Mouse (Mus musculus) limb, embryonic 12.5 days (tissue): Measurements from ENCODE around the gene Gm12258. TPM values are rescaled to one million over a fixed set of nuclear protein-coding genes. Genes with fewer than 3 reads are reported as not detected.
"Not testable (repeated sequence)": the region's sequence is repeated elsewhere in the genome, so short reads cannot be mapped to it uniquely, and the experiment has no call there.

Experiments used
- ATAC-seq: fragments of 200-750 bp; cut with Nextera tagmentation; 2 replicates; pipeline ENCODE4 v1.8.0; 2017; ENCODE audit warnings: low read depth, moderate TSS enrichment; ENCODE audit not compliant: insufficient number of reproducible peaks, insufficient read depth, low FRiP score, low TSS enrichment
- H3K27ac ChIP-seq: fragments of 300-500 bp; sonication (generic); 2 replicates; pipeline ENCODE4 v1.5.1; 2016; ENCODE audit warnings: mild to moderate bottlenecking, moderate library complexity
- H3K27me3 ChIP-seq: fragments of 300-500 bp; sonication (generic); 2 replicates; pipeline ENCODE4 v1.6.1; 2016; ENCODE audit warnings: mild to moderate bottlenecking, moderate library complexity
- H3K36me3 ChIP-seq: fragments of 300-500 bp; sonication (generic); 2 replicates; pipeline ENCODE4 v1.6.1; 2016; ENCODE audit warnings: mild to moderate bottlenecking, moderate library complexity
- H3K4me1 ChIP-seq: fragments of 300-500 bp; sonication (generic); replicated peaks from 2 replicates; pipeline ENCODE4 v1.6.1; 2016
- H3K4me2 ChIP-seq: fragments of 300-500 bp; sonication (generic); 2 replicates; pipeline ENCODE4 v1.6.1; 2016; ENCODE audit warnings: mild to moderate bottlenecking, moderate library complexity
- H3K4me3 ChIP-seq: fragments of 300-500 bp; sonication (generic); replicated peaks from 2 replicates; pipeline ENCODE4 v1.5.1; 2016; ENCODE audit warnings: mild to moderate bottlenecking
- H3K9ac ChIP-seq: fragments of 300-500 bp; sonication (generic); replicated peaks from 2 replicates; pipeline ENCODE4 v1.6.1; 2016; ENCODE audit warnings: mild to moderate bottlenecking, moderate library complexity
- H3K9me3 ChIP-seq: fragments of 300-500 bp; sonication (generic); 2 replicates; pipeline ENCODE4 v1.6.1; 2016; ENCODE audit warnings: mild to moderate bottlenecking, moderate library complexity
- WGBS: fragments of 180-500 bp; shearing (Covaris S2); methylation state at CpG from one replicate; pipeline ENCODE4 v1.1.7; 2016; 5-methylcytosine and 5-hydroxymethylcytosine counted together
- polyA plus RNA-seq: library from polyadenylated mRNA; unstranded; fragments of >200 nt; fragmentation: Nextera tagmentation; extraction: Ambion mirVana; gene quantifications from 2 replicates; pipeline ENCODE4 v1.2.1, GENCODE M21; 2016

Gm12258 gene
- polyA plus RNA-seq: 12.8 and 13.5 TPM in 2 replicates

DNA sequence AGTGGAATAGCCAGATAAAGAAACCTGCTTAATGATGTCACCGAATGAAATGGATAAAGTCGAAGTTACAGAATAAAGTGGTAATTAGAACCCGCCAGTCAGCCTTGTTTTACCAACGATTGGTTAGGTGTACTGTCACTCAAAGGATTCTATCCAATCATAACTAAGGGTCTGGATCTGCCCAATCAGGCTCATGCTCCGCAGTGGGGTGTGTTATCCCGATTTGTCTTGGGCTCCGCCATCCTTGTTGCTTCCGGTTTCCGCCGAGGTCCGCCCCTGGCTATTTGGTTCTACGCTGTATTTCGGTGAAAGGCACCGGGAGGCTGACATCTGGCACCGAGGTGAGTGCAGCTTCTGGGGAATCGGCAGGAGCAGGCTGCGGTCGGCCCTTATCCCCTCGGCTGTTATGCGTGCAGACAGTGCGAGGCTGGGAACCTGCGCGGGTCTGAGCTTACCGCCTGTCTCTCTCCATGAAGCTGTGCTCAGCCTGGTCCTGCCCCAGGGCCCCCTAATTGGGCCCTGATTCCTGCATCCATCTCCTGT is at the start of gene Gm12258:
Gm12258 (plus strand) TSS at position 240 of the 543 bp plus-strand sequence.
- Histone ChIP-seq H3K4me1 (peaks cover 6% of the 10 kb centered on the region), H3K4me2 (peak within 1 kb of the TSS; percentile 84), H3K4me3 (peak within 1 kb of the TSS; percentile 78), H3K36me3 (peaks cover 33% of the 10 kb centered on the region), H3K9me3 (no peaks in the 10 kb centered on the region), H3K9ac (peak within 1 kb of the TSS; percentile 84), H3K27ac (0 out of 2 replicates have a peak within 1 kb of the TSS, but pooled peaks have one; percentile 42), H3K27me3 (no peaks in the 10 kb centered on the region)
- WGBS: under 1% methylated on average over 24 of the region's 24 CpGs
- peak; percentile 100 for ATAC-seq

DNA sequence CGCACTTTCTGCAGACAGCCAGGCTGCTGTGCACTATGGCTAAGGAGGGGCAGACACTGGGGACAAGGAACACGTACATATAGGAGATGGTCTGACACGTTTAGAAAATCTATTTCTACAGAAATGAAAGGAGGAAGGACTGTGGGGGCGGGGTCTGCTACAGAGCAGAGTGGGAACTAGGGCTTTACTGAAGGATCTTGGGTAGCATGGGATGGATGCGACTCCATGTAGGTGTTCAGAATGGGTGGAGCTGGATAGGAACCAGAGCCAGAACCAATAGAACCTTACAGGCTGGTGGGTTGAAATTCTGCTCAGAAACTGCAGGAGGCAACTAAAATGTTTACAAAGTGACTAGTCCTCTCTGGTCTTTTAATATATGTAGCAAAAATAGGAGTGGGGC is 47.2 kb upstream of the Gm12258 start:
- WGBS: 78% methylated on average over 5 of the region's 5 CpGs
- ATAC-seq: no peak

DNA sequence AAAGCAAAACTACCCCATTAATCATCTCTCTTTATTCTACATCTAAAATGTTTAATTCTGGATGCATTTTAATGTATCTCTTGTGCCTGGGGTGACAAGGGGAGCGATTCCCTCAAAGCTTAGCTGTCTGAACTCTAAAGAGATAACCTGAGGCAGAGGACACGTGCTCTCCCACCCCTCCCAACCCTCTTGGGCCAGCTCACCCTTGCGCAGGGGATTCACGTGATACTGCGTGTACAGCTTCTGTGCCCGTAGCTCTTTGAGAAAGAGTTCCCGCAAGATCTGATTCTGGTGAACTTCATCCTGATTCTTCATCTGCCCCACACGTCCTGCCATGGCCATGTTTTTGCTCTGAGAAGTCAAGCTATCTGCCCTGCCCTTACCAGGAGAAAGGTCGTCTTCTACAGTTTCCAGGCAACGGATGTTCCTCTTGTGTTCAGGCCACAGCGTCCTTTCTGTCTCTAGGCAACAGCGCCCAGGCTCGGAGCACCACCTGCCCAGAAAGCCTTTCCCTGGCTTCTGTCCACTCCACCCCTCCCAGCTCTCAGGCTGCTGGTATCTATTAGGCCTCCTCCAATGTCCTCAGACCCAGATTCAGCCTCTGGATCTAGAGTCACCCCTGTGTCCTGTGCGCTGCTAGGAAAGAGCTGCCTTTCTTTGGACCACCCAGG is 45.3 kb upstream of the Gm12258 start, which contains the start of gene Fam183b:
Fam183b (minus strand) TSS at position 403 of the 671 bp plus-strand sequence.
- 0 out of 2 replicates have a peak, but pooled peaks have one; percentile 42 for ATAC-seq
- no peak within 1 kb of the TSS for H3K27ac ChIP-seq
- H3K4me1 ChIP-seq: no peaks in the 10 kb centered on the region
- no peaks in the 10 kb centered on the region for H3K36me3 ChIP-seq
- H3K27me3 ChIP-seq: no peaks in the 10 kb centered on the region
- H3K4me2 ChIP-seq: no peak within 1 kb of the TSS
- WGBS: 42% methylated on average over 14 of the region's 14 CpGs
- no peak within 1 kb of the TSS for H3K9ac ChIP-seq
- H3K9me3 ChIP-seq: no peaks in the 10 kb centered on the region
- no peak within 1 kb of the TSS for H3K4me3 ChIP-seq

More for the DNA sequence above, 47.2 kb upstream of the Gm12258 start:
- no peaks in the 10 kb centered on the region for H3K4me1 ChIP-seq
- H3K27ac ChIP-seq: no peak overlapping the region
- H3K4me2 ChIP-seq: no peak overlapping the region
- no peaks in the 10 kb centered on the region for H3K9me3 ChIP-seq
- no peak overlapping the region for H3K4me3 ChIP-seq
- no peak overlapping the region for H3K9ac ChIP-seq
- no peaks in the 10 kb centered on the region for H3K27me3 ChIP-seq
- H3K36me3 ChIP-seq: no peaks in the 10 kb centered on the region

DNA sequence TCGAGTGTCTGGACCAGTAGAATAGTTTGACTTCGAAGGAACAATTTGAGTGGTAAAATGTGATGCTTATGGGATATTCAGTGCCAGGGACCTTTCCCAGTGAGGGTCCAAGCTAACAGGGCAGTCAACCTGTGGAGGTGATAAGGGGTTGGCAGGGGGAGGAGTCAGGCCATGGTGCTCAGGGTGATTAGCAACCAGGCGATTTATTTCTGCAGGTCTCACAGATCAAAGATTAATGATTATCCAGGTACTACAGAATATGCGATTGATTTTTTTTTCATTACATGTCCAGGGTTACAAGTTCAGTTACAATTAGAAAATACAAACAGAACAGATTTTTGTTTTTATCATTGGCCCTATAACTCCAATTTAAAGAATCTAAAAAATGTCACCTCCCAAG is 43.1 kb upstream of the Gm12258 start:
- Histone ChIP-seq H3K9me3 (no peaks in the 10 kb centered on the region), H3K4me2 (no peak overlapping the region), H3K36me3 (no peaks in the 10 kb centered on the region), H3K9ac (no peak overlapping the region), H3K4me1 (no peaks in the 10 kb centered on the region), H3K27me3 (no peaks in the 10 kb centered on the region), H3K27ac (no peak overlapping the region), H3K4me3 (no peak overlapping the region)
- ATAC-seq: no peak
- WGBS: 65% methylated on average over 4 of the region's 4 CpGs

DNA sequence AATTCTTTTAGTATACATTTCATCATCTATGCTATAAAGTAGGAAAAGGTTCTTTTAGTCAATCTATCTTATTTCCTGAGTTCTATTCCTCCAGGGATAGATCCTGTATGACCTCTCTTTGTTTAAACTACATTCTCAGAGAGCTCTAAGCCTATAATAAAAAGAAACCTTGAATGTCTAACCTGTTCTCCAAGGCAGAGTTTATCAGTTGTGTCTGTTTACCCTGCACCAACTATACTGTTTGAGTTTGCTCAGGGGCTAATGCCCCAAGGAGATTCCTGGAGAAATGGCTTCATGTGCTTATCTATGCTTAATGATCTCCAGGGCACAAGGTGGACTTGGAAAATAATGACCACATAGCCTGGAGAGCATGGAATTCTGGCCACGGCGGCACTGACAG is 42.6 kb upstream of the Gm12258 start:
- H3K9me3 ChIP-seq: no peaks in the 10 kb centered on the region
- H3K27ac ChIP-seq: no peak overlapping the region
- ATAC-seq: no peak
- H3K27me3 ChIP-seq: no peaks in the 10 kb centered on the region
- no peaks in the 10 kb centered on the region for H3K4me1 ChIP-seq
- H3K4me3 ChIP-seq: no peak overlapping the region
- H3K9ac ChIP-seq: no peak overlapping the region
- no peaks in the 10 kb centered on the region for H3K36me3 ChIP-seq
- WGBS: 80% methylated on average over 2 of the region's 2 CpGs
- no peak overlapping the region for H3K4me2 ChIP-seq

DNA sequence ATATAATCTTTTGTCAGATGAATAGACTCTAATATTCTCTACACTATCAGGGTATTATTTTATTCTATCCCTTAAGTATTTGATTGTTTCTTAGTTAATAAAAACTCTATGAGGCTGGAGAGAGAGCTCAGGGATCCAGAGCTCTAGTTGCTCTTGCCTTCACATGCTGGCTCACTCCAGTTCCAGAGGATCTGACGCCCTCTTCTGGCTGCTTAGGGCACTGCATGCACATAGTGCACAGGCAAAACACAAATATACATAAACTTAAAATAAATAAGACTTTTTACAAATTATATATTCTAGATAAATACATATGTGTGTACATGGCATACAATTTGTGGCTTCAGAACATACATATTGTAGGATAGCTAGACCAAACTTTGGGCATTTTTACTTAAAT is 35.0 kb upstream of the Gm12258 start:
- Histone ChIP-seq H3K9ac (no peak overlapping the region), H3K9me3 (no peaks in the 10 kb centered on the region), H3K4me1 (no peaks in the 10 kb centered on the region), H3K4me3 (no peak overlapping the region), H3K4me2 (no peak overlapping the region), H3K27ac (no peak overlapping the region), H3K36me3 (no peaks in the 10 kb centered on the region), H3K27me3 (peaks cover 5% of the 10 kb centered on the region; the same call in 1 of the 2 replicates)
- WGBS: 7% methylated on average over 1 of the region's 1 CpGs
- ATAC-seq: no peak

DNA sequence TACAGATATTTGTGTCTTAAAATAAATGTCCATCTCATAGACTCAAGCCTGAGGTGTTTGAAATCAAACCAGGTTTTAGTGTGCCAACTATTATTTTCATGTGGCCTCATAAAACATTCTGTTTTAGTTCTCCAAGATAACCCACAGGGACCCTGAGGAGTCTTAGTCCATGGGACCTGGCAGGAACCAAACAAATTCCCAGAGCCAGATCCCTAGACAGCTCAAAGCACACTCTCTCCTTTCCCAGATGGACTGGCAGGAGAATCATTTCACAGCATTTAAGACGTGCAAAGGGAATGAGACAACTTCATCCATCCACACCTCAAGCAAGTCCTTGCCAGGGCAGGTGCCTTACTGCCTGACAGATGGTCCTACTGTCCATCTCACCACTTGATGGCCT is 32.3 kb upstream of the Gm12258 start, which contains the start of gene Olfr313:
Olfr313 (plus strand) TSS at position 301 of the 400 bp plus-strand sequence.
- WGBS: 50% methylated on average over 1 of the region's 1 CpGs

DNA sequence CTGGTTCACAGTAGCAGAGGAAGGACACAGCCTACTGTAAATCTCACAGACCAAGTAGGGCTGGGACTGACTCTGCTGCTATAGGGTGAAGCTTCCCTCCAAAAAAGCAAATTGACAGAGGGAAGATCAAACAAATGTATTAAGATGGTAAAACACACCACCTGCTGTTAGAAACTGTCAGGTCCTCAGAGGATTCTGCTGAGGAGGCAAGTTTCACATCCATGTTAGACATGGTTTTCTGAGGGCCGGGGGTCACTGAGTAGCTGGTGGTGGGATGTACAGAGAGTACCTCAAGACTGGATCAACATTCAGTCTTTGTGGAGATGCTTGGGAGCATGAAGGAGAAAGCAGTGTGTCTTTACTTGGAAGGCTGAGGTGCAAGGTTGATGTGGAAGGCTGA is 31.3 kb upstream of the Gm12258 start:
- no peak for ATAC-seq
- 90% methylated on average over 1 of the region's 1 CpGs for WGBS
- Histone ChIP-seq H3K9me3 (no peaks in the 10 kb centered on the region), H3K27ac (no peak overlapping the region), H3K36me3 (no peaks in the 10 kb centered on the region), H3K9ac (no peak overlapping the region), H3K4me1 (no peaks in the 10 kb centered on the region), H3K4me2 (no peak overlapping the region), H3K4me3 (no peak overlapping the region), H3K27me3 (no peaks in the 10 kb centered on the region)

More for the DNA sequence above, 32.3 kb upstream of the Gm12258 start, which contains the start of gene Olfr313:
- not testable (repeated sequence) for H3K4me3 ChIP-seq, ATAC-seq, H3K27me3 ChIP-seq, H3K9me3 ChIP-seq, H3K9ac ChIP-seq, H3K36me3 ChIP-seq, H3K4me2 ChIP-seq, H3K4me1 ChIP-seq, H3K27ac ChIP-seq

DNA sequence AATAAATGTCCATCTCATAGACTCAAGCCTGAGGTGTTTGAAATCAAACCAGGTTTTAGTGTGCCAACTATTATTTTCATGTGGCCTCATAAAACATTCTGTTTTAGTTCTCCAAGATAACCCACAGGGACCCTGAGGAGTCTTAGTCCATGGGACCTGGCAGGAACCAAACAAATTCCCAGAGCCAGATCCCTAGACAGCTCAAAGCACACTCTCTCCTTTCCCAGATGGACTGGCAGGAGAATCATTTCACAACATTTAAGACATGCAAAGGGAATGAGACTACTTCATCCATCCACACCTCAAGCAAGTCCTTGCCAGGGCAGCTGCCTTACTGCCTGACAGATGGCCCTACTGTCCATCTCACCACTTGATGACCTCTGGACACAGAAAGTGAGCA is 18.0 kb upstream of the Gm12258 start, which contains the start of gene Olfr312:
Olfr312 (plus strand) TSS at position 301 of the 400 bp plus-strand sequence.
- H3K4me3 ChIP-seq, H3K36me3 ChIP-seq, H3K27me3 ChIP-seq, H3K9ac ChIP-seq, H3K9me3 ChIP-seq, H3K4me1 ChIP-seq, H3K4me2 ChIP-seq, ATAC-seq, H3K27ac ChIP-seq: not testable (repeated sequence)

DNA sequence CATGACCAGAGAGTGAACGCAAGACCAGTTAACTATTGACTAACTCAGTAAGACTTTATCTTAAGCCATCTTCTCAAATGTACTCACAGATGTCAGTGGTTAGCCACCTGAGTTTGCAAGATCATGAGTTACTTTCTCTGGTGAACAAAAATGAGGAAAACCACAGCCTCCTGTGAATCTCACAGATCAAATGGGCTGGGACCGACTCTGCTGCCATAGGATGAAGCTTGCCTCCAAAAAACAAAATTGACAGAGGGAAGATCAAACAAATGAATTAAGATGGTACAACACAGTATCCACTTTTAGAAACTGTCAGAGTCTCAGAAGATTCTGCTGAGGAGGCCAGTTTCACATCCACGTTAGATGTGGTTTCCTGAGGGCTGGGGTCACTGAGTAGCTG is 17.2 kb upstream of the Gm12258 start:
- Histone ChIP-seq H3K36me3 (no peaks in the 10 kb centered on the region), H3K27ac (no peak overlapping the region), H3K4me2 (no peak overlapping the region), H3K9me3 (no peaks in the 10 kb centered on the region), H3K4me3 (no peak overlapping the region), H3K27me3 (no peaks in the 10 kb centered on the region), H3K4me1 (no peaks in the 10 kb centered on the region), H3K9ac (no peak overlapping the region)
- 82% methylated on average over 3 of the region's 3 CpGs for WGBS
- ATAC-seq: no peak

DNA sequence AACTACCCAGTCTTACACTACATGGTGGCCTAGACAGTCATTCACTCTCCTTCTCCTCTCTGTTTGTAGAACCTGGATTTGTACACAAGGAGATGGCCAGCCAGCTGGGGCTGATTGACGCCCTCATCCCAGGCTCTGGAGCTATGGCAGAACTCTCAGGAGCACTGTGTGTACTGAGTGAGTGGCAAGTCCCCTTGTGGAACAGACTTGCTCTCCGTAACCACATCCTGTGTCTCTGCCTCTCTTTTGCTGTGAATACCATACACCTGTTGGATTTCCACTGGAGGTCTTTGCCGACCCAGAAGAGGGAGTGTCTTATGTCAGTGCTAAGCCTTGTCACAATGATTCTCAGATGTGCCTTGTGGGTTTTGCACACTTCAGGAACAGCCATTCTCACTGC is 14.4 kb upstream of the Gm12258 start:
- not testable (repeated sequence) for H3K36me3 ChIP-seq

More for the DNA sequence above, 14.4 kb upstream of the Gm12258 start:
- ATAC-seq, H3K9me3 ChIP-seq, H3K4me3 ChIP-seq, H3K27me3 ChIP-seq, H3K4me2 ChIP-seq, H3K27ac ChIP-seq, H3K4me1 ChIP-seq, H3K9ac ChIP-seq: not testable (repeated sequence)
- 83% methylated on average over 3 of the region's 3 CpGs for WGBS
